Mouse (Mus musculus) lung, postnatal 4 days (tissue): ENCODE data around the gene Znrd1as.

Source experiments
- DNase-seq, 2 experiments: peaks; one replicate each; pipeline ENCODE4 v3.0.0; 2021

Znrd1as gene

GRCm38 (mm10) chr17:36957999-36958743 lies at the start of gene Znrd1as, which contains the start of gene Znrd1:
Znrd1as (plus strand) TSS chr17:36958592.
Znrd1 (minus strand) TSS chr17:36958559.
- peak; percentile 94 to 96 for DNase-seq

GRCm38 (mm10) chr17:36909802-36910201 lies 48.6 kb upstream of the Znrd1as start:
- DNase-seq, result no peak

- DNase-seq, result no peak
Observed at GRCm38 (mm10) chr17:36912031-36912430, 46.4 kb upstream of the Znrd1as start.

GRCm38 (mm10) chr17:36914108-36914507 lies 44.3 kb upstream of the Znrd1as start:
- DNase-seq, result peak; percentile 27 to 75

- DNase-seq, result peak; percentile 26 to 61
Observed at GRCm38 (mm10) chr17:36915076-36915475, 43.3 kb upstream of the Znrd1as start.

GRCm38 (mm10) chr17:36920239-36920638 lies 38.2 kb upstream of the Znrd1as start:
- peak; percentile 22 to 43 for DNase-seq

GRCm38 (mm10) chr17:36922715-36923114 lies 35.7 kb upstream of the Znrd1as start:
- no peak for DNase-seq

GRCm38 (mm10) chr17:36923491-36923890 lies 34.9 kb upstream of the Znrd1as start:
- DNase-seq, result no peak

GRCm38 (mm10) chr17:36927496-36928120 lies 30.8 kb upstream of the Znrd1as start:
- DNase-seq, result no peak

GRCm38 (mm10) chr17:36929236-36929932 lies 29.0 kb upstream of the Znrd1as start:
- DNase-seq, result no peak

- no peak for DNase-seq
Observed at GRCm38 (mm10) chr17:36930233-36930632, 28.2 kb upstream of the Znrd1as start.

GRCm38 (mm10) chr17:36931130-36931529 lies 27.3 kb upstream of the Znrd1as start:
- no peak for DNase-seq

GRCm38 (mm10) chr17:36931806-36932205 lies 26.6 kb upstream of the Znrd1as start:
- peak; percentile 39 to 73 for DNase-seq

- no peak for DNase-seq
Observed at GRCm38 (mm10) chr17:36938056-36938455, 20.3 kb upstream of the Znrd1as start.

- peak; percentile 80 to 89 for DNase-seq
Observed at GRCm38 (mm10) chr17:36942391-36942790, 16.0 kb upstream of the Znrd1as start.

- peak; percentile 26 to 56 for DNase-seq
Observed at GRCm38 (mm10) chr17:36942791-36943471, 15.5 kb upstream of the Znrd1as start, which contains the start of gene Rnf39. Rnf39 (plus strand) TSS chr17:36942918.

GRCm38 (mm10) chr17:36943691-36944090 lies 14.7 kb upstream of the Znrd1as start:
- no peak for DNase-seq

- no peak for DNase-seq
Observed at GRCm38 (mm10) chr17:36944121-36944775, 14.1 kb upstream of the Znrd1as start.

- DNase-seq, result peak; percentile 54 to 57
Observed at GRCm38 (mm10) chr17:36947051-36947819, 11.2 kb upstream of the Znrd1as start.

- DNase-seq, result no peak
Observed at GRCm38 (mm10) chr17:36948286-36948685, 10.1 kb upstream of the Znrd1as start.

GRCm38 (mm10) chr17:36949265-36949664 lies 9.1 kb upstream of the Znrd1as start:
- DNase-seq, result no peak
